Mouse (Mus musculus) myocyte (in vitro differentiated cells): Measurements from ENCODE around the gene Pzp.

ENCODE experiments used
- CEBPB ChIP-seq: IDR thresholded peaks from 2 replicates; pipeline ENCODE4 v1.6.1; 2011; ENCODE audit warnings: mild to moderate bottlenecking, moderate library complexity; ENCODE audit not compliant: poor library complexity, insufficient read depth, severe bottlenecking
- E2F4 ChIP-seq: IDR thresholded peaks from one replicate; pipeline ENCODE4 v1.6.1; 2011; ENCODE audit warnings: mild to moderate bottlenecking, control low read depth, moderate library complexity; ENCODE audit not compliant: insufficient read depth
- MAX ChIP-seq: IDR thresholded peaks from one replicate; pipeline ENCODE4 v1.6.1; 2011; ENCODE audit warnings: low read depth, mild to moderate bottlenecking, control low read depth
- MYOD1 ChIP-seq, 3 experiments: IDR thresholded peaks; one replicate each; pipeline ENCODE4 v1.6.1; 2011; ENCODE audit warnings: control low read depth in 2 of 3, low read depth in 2 of 3, mild to moderate bottlenecking in 2 of 3, moderate library complexity in 1 of 3; ENCODE audit not compliant: insufficient read length in 2 of 3, control insufficient read depth in 1 of 3
- MYOG ChIP-seq, 3 experiments: IDR thresholded peaks; one replicate each; pipeline ENCODE4 v1.6.1; 2011; ENCODE audit warnings: control low read depth in 2 of 3, low read depth in 2 of 3, mild to moderate bottlenecking in 2 of 3; ENCODE audit not compliant: insufficient read length in 2 of 3, control insufficient read depth in 1 of 3, insufficient read depth in 1 of 3
- POLR2A ChIP-seq: IDR thresholded peaks from one replicate; pipeline ENCODE4 v1.6.1; 2011; ENCODE audit warnings: low read depth, mild to moderate bottlenecking, control low read depth, moderate library complexity; ENCODE audit not compliant: insufficient read length
- POLR2AphosphoS2 ChIP-seq: IDR thresholded peaks from one replicate; pipeline ENCODE4 v1.6.1; 2011; ENCODE audit warnings: low read depth, control low read depth; ENCODE audit not compliant: insufficient read length
- REST ChIP-seq: IDR thresholded peaks from one replicate; pipeline ENCODE4 v1.6.1; 2011; ENCODE audit warnings: mild to moderate bottlenecking, control low read depth, moderate library complexity; ENCODE audit not compliant: insufficient read depth, insufficient read length
- SRF ChIP-seq: IDR thresholded peaks from one replicate; pipeline ENCODE4 v1.6.1; 2011; ENCODE audit warnings: low read depth; ENCODE audit not compliant: control insufficient read depth, insufficient read length
- TCF12 ChIP-seq: IDR thresholded peaks from one replicate; pipeline ENCODE4 v1.6.1; 2011; ENCODE audit warnings: mild to moderate bottlenecking, control low read depth; ENCODE audit not compliant: poor library complexity, insufficient read depth, severe bottlenecking
- TCF3 ChIP-seq: IDR thresholded peaks from one replicate; pipeline ENCODE4 v1.6.1; 2011; ENCODE audit warnings: low read depth, control low read depth; ENCODE audit not compliant: insufficient read length
- USF1 ChIP-seq: IDR thresholded peaks from one replicate; pipeline ENCODE4 v1.6.1; 2011; ENCODE audit warnings: low read depth, mild to moderate bottlenecking, control low read depth, moderate library complexity

- TF ChIP-seq POLR2A (no peak), POLR2AphosphoS2 (no peak), MYOD1 (IDR thresholded peaks at IDR 0.05; ENCODE audit: control insufficient read depth in 1 of 3, insufficient read length in 2 of 3, low read depth in 2 of 3) (no peak), MAX (no peak), USF1 (no peak), E2F4 (no peak), REST (no peak), TCF12 (no peak), SRF (no peak), TCF3 (no peak), MYOG (IDR thresholded peaks at IDR 0.05; ENCODE audit: control insufficient read depth in 1 of 3, insufficient read depth in 1 of 3, insufficient read length in 2 of 3, low read depth in 2 of 3) (no peak), CEBPB (no peak)
Observed at GRCm38 (mm10) chr6:128477495-128477894, 49.0 kb downstream of the Pzp start.
